Mouse (Mus musculus): ENCODE measurements at regions not wholly inside any gene's neighbourhood (a gene's known extent, or its start where the extent isn't known, plus 50 kb on each side); places are given as distances from the start of the nearest gene placed in this dataset.

DNA sequence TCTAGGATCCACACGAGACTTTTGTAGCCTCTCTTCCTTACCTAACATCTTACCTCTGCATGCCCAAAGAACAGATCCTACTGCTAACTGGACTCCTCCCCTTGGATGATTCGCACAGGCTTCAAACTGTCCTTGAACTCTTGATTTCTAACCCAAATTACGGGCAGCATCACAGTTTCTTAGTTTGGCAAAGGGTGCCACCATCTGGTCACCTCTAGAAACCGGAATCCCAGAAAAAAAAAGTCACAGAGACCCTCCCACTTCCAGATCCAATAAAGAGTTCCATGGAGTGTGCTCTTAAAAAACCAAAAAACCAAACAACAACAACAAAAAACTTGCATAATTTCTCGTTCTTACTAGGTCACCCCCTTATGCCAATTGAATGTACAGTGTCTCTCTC lies 77.3 kb upstream of the Nrsn1 start:
- TF ChIP-seq CTCF (IDR thresholded peaks at IDR 0.05; ENCODE audit: low read depth, low read length) (no peak), GATA1 (IDR thresholded peaks at IDR 0.05; ENCODE audit: borderline replicate concordance, low read length) (no peak)

All from G1E (cell line).